Mouse (Mus musculus): Measurements from ENCODE around the gene Sh3bp1.

Sh3bp1 gene

DNA sequence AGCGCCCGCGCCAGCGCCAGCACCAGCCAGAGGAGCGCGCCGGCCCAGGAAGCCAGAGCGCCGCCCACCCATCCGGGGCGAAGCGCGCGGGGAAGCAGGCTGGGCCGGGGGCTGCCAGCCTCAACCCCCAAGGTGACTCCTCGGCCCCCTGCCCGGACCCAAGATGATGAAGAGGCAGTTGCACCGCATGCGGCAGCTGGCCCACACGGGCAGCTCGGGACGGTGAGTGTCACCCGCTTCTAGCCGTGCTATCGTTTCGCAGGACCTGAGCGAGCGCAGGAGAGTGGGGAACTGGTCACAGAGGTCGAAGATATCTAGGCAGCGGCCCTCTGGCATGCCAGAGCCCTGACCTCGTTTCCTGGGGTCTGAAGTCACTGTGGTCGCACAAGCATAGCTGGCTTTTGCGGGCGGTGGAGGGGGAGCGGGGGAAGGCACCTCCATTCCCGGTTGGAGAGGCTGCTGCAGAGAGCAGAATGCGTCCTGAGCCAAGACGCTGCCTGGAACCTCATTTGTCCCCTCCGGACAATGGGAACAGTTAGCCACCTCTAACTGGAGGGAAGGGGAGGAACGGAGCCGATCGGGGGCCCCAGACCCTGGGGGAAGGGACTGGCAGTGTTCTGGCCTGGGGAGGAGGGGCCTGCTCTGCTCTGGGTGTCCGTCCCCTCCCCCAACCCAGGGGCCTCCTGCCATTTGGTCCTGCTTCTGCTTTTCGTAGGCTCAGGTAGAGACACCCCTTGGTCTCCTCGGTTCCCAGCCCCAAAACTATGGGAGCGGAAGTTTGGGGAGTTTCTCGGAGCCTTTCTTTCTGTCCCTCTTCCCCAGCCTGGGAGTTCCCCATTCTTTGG lies at the start of gene Sh3bp1:
Gene Sh3bp1, plus strand, starts transcription at position 29 of the 845 bp plus-strand sequence.
- no peak for DNase-seq (ENCODE audit: low read depth in 1 of 2, low spot score in 2 of 2)

DNA sequence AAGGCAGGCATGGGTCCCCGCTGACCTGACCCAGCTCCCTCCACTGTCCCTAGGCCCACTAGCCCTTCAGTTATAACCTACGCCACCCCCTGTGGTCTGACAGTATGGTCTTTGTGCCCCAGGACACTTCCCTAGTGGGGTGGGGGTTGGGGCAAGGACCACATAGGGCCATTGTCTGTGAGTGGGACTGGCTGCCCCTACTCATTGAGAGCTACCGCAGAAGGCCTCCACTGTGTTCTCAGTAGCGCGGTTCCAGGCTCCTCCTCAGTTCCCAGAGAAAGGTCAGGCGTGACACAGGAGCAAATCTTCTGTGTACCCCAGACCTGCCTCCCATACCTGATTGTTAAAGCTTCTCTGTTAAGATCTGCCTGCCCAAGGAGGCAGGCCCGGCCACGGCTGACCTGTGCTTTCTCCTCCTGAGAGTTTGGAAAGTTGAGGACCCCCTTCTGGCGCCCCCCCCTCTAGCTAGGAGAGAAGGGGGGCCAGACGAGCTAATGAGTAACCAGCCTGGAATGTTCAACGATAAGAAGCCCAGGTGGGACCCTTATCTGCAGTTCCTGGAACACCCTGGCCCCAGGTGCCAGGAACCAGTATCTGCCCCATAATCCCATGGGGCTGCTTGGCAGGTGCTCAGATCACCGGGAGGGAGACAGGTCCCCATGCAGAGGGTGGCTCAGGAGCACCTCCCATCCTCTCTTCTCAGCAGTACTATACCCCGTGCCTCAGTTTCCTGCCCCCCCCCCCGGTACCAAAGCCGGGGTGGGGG lies 49.3 kb upstream of the Sh3bp1 start:
- no peak for DNase-seq (ENCODE audit: low read depth in 1 of 2, low spot score in 2 of 2)

DNA sequence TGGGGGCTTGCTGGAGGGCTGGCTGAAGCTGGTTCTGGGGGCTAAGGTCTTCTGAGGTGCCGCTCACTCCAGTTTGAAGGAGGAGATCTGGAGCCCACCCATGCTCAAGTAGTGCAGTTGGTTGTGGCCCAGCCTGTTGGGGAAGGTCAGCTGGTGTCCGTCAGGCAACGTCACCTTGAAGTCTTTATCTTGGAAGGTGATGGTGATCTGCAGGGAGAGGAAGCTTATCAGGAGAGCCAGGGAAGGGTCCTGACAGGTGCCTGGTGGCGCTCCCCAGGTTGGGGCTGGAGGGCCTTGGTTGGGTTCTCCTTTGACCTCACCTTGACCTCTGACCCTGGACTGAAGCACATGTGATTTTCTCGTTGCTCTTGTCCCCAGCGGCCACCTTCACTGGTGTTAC lies 48.6 kb upstream of the Sh3bp1 start:
- no peak for DNase-seq (ENCODE audit: low read depth in 1 of 2, low spot score in 2 of 2)

DNA sequence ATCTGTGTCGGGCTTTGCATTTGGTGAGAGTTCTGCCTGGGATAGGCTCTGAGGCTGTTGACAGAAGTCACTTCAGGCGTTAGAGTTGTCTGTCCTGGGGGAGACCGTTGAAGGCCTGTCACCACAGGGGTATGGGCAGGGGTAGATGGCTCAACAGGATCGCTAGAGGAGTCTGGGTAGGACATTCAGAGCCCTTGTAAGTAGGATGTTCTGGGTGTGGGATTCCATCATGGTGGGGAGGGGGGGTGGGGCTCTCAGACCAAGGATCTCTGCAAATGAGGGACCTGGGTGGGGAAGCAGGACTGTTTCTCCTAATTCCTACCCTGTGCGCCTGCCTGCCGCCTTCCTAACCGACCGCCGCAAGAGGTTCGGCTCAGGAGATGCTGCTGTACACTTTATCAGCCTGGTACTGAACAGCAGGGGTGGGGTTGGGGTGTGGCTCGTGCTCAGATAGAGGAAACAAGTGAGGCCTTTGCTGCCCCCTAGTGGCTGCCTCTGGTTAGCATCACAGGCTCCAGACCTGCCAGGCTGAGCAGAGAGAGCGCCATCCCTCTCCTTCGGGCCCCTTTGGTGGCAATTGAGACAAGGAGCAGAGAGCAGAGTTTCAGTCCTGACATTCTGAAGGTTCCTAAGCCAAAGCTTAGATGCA lies 47.9 kb upstream of the Sh3bp1 start:
- peak; percentile 61 to 82 for DNase-seq (ENCODE audit: low read depth in 1 of 2, low spot score in 2 of 2)

DNA sequence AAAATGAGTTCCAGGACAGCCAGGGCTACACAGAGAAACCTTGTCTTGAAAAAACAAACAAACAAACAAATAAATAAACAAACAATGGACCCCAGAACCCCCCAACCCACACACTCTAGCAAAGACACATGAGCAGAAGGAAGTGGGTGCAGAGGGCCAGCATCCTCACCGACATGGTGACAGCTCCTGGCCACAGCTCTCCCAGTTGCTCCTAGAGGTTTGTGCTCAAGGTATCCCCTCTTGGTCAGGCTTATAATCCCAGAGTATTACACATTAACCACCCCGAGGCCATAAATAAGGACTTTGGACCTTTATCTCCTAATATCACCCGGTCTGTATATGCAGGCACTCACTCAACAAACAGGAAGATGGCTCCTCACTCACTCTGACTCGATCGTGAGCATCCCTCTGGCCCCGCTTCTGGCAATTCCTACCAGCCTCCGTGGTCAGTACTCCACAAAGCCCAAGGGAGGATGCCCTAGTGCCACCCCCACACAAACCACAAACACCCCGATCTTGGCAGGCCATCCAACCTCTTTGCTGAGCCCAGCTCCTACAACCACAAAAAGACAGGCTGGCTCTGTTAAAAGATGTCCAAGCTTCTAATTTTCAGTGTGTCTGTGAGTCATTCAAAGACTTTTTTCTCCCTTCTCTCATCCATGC lies 44.1 kb upstream of the Sh3bp1 start, which contains the start of gene Lgals2:
Gene Lgals2, minus strand, starts transcription at position 227 of the 663 bp plus-strand sequence.
- DNase-seq (ENCODE audit: low read depth in 1 of 2, low spot score in 2 of 2) = no peak

DNA sequence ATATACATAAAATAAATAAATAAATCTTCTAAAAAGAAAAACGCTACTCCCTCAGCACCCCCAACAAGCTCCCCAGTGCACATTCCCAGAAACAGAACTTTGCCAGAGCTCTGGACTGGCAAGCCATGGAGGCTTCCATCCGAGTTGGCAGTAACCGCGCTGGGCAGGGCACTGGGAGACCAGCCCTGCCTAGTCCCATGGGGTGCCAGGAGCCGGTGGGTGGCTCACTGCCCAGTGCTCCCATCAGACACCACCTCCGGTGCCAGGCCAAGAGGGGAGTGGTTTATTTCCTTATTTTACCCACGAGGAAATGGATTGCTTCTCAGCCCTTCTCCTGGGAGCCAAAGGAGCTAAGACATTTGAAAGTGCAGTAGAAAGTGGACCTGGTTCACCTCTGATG lies 42.6 kb upstream of the Sh3bp1 start:
- no peak for DNase-seq (ENCODE audit: low read depth in 1 of 2, low spot score in 2 of 2)

DNA sequence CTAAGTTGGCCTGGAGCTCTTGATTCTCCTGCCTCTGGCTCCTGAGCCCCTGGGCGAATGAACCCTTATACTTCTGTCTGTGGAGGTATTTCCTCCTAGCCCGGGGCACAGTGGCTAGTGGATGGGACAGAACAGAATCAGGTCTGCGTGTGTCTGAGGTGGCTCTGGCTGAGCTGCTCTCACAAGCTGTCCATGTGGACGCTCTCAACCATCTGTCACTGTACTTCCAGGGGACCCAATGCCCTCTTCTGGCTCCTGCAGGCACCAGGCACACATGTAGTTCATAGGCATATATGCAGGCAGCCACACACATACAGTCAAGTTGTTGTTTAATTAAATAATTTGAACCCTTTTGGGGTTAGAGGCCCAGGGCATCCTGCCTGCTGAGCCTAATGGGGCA lies 40.3 kb upstream of the Sh3bp1 start:
- no peak for DNase-seq (ENCODE audit: low read depth in 1 of 2, low spot score in 2 of 2)

DNA sequence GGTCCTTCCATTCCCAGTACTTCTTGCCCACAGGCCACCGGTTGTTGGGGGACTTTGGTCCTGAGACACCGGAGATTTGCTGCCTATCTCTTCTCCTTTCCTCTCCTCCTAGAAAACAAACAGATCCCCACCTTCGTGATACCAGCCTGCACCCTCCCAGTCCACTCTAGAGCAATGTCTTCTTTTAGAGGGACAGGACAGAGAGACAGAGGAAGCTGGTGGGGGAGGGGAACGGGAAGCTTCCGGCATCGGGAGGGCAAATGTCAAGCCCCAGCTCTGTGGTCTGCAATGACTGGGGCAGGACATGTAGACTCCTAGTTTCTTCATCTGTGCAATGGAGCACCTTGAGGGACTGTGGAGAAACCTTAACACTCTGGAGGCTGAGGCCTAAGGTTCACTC lies 39.9 kb upstream of the Sh3bp1 start:
- no peak for DNase-seq (ENCODE audit: low read depth in 1 of 2, low spot score in 2 of 2)

DNA sequence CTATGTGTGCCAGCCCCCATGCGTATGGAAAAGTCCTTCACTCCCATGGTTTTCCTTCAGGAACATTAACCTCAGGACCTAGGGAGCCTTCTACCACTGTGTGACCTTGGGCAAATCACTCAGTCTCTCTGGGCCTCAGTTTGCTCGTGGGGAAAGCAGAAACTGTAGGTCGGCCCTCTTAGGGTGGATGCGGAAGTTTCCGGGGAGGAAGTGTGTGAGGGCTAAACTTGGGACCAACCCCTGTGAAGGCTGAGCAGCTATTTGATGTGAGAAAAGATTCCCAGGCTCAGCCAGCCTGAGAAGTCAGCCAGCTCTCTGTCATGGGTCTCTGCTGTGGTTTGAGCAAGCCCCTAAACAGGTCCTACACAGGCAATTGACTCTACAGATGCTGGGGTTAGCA lies 37.3 kb upstream of the Sh3bp1 start:
- no peak for DNase-seq (ENCODE audit: low read depth in 1 of 2, low spot score in 2 of 2)

DNA sequence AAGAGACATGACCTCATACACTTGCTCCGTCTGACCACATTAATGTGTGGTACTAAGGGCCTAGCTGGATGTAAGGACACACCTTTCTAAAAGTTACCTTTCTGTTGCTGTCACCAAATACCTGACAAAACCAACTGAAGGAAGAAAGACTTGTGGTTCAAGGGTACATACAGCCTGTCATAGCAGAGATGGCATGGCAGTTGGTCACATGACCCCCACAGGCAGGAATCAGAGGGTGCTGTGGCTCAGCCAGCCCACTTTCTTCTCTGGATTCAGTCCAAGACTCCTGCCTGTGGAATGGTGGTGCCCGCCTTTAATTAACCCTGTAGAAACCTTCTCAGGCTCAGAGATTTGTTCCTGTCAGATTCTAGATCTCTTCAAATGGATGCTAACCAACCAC lies 36.4 kb upstream of the Sh3bp1 start:
- DNase-seq (ENCODE audit: low read depth in 1 of 2, low spot score in 2 of 2) = no peak

DNA sequence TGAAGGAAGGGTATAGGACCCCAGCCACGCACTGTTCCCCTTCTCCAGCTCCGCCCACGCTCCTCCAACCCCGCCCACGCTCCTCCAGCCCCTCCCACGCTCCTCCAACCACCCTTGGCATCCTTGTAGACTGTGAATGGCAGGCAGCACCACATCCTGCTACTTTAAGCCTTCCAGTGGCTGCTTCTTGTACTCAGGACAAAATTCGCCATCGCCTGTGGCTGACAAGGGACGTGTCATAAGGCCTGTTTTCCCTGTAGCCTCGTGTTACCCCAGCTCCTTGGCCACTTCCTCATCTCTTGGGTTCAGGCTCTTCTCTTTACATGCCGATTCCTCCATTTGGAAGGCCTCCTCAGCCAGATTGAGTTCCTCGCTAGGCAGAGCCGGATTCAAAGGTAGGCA lies 35.7 kb upstream of the Sh3bp1 start:
- peak in 1 of 2 experiments; percentile 59 for DNase-seq (ENCODE audit: low read depth in 1 of 2, low spot score in 2 of 2)

DNA sequence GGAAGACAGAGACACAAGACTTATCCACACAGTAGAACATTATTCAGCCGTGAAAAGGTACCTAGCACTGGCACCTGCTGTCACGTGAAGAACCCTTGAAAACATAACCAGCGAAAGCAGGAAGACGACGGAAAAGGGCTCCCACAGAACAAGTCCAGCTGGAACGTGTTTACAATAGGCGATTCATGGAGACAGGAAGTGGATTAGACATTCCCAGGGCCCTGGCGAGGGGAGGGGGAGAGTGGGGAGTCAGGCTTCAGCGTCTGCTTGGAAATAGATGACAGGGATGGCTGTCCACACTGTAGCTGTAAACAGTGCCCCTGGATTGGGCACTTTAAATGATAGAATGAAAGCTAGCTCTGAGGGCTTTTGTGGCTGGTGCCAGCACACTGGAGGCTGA lies 31.2 kb upstream of the Sh3bp1 start:
- DNase-seq (ENCODE audit: low read depth in 1 of 2, low spot score in 2 of 2) = no peak

DNA sequence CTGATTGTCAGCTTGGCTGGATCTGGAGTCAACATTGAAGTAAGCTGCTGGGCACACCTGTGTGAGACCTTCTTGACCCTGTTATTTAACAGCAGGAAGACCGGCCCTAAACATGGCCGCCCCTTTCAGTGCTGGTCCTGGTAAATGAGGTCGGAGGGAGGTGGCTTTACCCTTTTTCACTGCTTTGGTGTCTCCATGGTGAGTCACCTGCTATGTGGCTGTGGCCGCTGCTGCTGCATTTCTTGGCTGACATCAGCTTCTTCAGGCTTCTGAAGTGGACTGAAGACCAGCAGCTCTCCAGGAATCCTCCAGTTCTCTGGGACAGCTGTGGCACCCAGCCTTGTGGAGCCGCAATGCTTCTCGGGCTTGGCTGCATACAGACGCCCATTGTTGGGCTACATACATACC lies 30.7 kb upstream of the Sh3bp1 start:
- no peak for DNase-seq (ENCODE audit: low read depth in 1 of 2, low spot score in 2 of 2)

DNA sequence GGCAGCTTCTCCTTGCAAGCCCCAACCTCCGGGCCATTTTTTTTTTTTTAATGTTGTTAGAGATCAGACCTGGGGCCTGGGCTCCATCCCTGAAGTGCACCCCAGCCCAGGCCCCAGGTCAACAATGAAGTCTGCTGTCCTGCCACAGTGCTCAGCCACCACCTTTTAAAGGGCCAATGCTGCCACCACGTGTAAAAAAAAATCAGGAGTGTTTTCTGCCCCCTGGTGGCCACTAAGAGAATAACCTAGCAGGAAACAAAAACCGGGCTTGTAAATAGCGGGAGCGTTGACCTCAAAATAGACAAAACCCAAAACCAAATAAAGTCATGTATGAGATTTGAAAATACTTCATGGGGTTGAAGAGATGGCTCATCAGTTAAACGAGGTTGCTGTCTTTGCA lies 29.8 kb upstream of the Sh3bp1 start:
- no peak for DNase-seq (ENCODE audit: low read depth in 1 of 2, low spot score in 2 of 2)

DNA sequence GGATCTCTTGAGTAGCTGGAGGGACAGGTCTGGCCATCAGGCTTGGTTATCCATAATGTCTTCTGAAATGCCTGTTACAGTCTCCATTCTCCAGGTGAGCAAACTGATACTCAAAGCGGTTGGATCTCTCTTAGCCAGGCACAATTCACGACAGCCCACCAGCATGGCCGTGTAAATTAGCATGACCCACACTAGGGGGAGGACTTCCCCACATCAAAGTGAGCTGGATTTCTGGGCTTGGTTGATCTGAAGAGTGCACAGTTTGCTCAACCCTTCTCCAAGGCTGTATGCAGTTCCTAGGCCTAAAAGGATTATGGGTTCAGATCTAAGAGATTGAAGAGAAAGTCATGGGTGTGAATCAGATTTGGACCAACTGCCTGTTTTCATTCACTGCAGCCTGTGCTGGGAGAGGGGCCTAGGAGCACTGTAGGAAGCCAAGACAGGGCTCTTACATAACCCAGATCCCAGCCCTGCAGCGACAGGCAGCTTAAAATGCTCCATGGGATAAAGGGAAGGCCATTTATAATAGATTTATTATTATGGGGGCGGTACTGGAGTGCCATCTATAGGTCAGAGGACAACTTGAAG lies 27.5 kb upstream of the Sh3bp1 start:
- DNase-seq (ENCODE audit: low read depth in 1 of 2, low spot score in 2 of 2) = no peak

DNA sequence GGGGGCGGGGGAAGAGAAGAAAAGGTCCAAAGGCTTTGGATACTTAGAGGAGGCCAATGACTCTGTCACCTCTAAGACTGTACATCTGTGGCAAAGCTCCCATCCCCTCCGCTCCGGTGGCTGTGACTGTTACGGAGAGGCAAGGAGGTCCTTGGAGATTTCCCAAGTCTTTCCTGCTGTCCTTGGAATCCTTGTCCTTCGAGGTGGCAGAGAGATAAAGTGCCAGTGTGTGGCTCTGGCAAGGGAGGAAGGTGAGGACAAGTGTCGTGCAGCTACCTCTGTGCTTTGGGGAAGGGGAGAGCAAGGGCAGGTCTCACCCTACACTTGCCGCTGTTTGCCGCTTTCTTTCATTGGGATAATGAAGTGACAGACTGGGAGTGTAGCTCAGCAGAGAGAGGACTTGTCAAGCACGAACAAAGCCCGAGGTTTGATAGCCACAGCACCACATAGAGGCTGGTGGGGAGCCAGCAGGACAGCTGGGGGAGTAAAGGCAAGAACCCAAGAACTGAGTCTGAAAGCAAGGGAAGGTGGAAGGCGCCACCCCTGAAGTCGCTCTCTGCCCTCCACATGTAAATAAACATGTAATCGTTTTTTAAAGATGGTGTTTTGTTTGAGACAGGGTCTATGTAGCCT lies 25.6 kb upstream of the Sh3bp1 start:
- DNase-seq (ENCODE audit: low read depth in 1 of 2, low spot score in 2 of 2) = no peak

DNA sequence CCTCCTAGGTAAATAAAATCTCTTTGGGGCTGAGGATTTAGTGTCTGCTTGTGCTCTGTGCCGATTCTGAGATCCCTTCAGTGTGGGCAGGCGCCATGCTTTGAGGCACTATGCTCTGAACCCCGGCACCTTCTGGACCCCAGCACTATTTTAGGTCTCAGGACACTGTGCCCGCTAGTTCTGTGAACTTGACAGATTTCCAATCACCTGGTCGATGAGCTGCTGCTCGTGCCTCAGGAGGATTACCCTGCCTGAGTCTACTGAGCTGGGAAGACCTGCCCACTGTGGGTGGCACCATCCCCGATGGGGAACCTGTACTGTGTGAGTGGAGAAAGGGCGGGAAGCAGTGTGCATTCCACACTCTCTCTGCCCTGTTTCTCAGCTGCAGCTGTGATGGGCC lies 24.6 kb upstream of the Sh3bp1 start:
- no peak for DNase-seq (ENCODE audit: low read depth in 1 of 2, low spot score in 2 of 2)

DNA sequence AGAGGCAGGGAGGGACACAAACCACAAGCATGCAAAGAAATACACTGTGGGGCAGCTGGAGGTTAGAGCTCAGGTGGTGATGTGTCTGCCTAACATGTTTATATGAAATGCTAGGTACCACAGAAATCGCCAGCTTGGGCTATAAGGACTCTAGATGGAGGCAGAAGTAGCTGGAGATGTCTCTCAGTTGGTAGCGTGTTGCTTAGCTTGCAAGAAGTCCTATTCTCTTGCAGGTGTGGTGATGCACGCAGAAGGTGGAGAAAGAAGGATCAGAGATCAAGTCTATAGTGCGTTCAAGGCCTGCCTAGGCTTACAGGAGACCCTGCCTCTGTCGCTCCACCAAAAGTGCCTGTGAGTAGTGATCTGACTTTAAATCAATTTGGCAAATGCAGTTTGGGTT lies 24.0 kb upstream of the Sh3bp1 start:
- no peak for DNase-seq (ENCODE audit: low read depth in 1 of 2, low spot score in 2 of 2)

DNA sequence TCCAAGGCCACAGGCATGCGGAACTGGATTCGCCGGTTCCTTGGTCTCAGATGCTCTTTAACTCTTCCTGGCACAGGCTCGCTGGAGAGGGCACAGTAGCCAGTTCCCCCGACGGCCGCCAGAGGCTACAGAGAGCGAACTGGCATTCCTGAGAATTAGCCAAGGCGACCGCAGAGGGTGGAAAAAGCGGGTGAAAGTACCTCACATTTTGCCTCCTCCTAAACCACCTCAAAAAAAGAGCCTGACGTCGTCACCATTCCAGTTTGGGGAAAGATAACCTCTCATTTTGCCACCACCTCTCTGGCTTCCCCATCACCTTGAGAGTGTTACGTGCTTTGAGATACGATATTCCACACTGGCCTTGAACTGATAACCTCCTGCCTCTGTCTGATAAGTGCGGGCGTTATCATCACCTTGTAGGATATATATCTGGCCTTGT lies 23.3 kb upstream of the Sh3bp1 start:
- no peak for DNase-seq (ENCODE audit: low read depth in 1 of 2, low spot score in 2 of 2)

DNA sequence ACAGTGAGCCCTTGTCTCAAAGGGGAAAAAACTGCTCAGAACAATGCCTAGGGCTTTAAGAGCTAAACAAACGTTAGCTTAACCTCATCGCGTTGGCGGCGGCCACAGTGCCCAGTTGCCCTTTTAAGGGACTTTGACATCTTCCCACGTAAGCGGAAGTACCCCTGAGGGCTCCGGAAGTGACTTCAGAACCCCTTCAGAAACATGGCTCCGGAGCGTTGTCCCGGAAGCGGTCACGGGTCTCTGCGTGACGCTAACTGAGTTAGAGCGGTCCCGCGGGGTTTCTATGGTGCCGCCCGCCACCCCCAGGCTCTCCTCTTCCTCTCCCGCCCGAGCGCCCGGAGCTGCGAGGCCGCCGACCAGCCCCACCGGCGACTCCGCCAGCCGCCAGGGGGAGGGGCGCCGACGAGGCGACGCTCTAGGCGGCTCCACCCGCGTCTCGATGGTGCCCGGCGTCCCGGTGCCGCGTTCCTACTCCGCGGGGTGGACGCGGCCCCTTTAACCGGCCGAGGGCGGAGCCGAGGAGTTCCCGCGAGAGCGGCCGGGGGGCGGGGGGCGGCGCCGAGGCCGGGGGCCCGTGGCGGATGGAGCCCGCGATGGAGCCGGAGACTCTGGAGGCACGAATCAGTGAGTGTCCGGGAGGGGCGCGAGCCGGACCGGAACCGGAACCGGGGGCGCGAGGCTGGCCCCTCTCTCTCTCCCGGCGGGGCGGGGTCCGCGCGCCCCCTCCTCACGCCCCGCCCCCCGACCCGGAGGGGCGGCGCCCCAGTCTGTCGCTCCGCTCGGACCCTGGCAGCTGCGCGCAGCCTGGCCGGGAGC lies 22.4 kb upstream of the Sh3bp1 start, which contains the start of gene Gga1:
Gene Gga1, plus strand, starts transcription at position 200 of the 819 bp plus-strand sequence.
- DNase-seq (ENCODE audit: low read depth in 1 of 2, low spot score in 2 of 2) = peak; percentile 79 to 91

Measured in monocyte, adult 2 months (primary cell).